Mouse (Mus musculus): ENCODE data around the gene Il1b. TPM values are rescaled to one million over a fixed set of nuclear protein-coding genes. Genes with fewer than 3 reads are reported as not detected.

Gene Il1b
- polyA plus RNA-seq, 1 experiment from 2014 or later: 0.38 TPM

GRCm38 (mm10) chr2:129367246-129367645, 3.7 kb downstream of the Il1b start:
- WGBS (ENCODE audit: insufficient replicate concordance): 57% methylated on average over 5 of the region's 5 CpGs
- ATAC-seq: no peak
- Histone ChIP-seq H3K27me3 (replicated peaks) (no peaks in the 10 kb centered on the region), H3K27ac (no peak overlapping the region), H3K9ac (no peak overlapping the region), H3K4me1 (peaks cover 17% of the 10 kb centered on the region), H3K9me3 (replicated peaks) (no peaks in the 10 kb centered on the region), H3K4me2 (no peak overlapping the region), H3K36me3 (no peaks in the 10 kb centered on the region), H3K4me3 (no peak overlapping the region)

DNA sequence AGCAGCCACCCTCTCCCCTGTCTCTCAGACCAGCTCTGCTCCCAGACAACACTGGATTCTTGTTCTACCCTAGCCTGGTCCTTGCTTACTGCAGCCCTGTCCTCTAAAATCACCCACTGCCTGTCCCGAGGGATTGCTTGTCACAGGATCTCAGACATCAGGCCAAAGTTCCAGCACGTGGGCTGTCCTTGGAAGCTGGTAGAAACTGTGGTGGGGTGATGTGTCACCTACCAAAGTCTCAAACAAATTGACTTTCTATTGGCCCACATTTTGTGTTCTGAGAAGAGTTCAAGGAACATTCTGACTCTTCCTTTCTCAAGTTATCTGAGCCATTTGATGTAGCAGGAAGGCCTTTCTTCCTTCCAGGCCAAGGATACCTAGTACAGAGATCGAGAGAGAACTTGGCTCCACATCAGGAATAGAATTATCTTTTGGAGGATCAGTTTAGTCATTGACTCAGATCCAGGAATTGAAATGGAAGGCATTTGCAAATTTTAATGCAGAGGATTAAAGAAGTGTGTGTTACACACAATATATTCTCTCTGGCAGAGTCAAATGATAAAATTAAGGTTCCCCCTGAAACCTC, 9.9 kb downstream of the Il1b start:
- no peak overlapping the region for H3K27ac ChIP-seq
- H3K4me2 ChIP-seq: no peak overlapping the region
- no peaks in the 10 kb centered on the region for H3K27me3 ChIP-seq (replicated peaks)
- H3K4me1 ChIP-seq: no peaks in the 10 kb centered on the region
- no peak for ATAC-seq
- H3K4me3 ChIP-seq: no peak overlapping the region
- H3K36me3 ChIP-seq: no peaks in the 10 kb centered on the region
- WGBS (ENCODE audit: insufficient replicate concordance): 58% methylated on average over 3 of the region's 3 CpGs
- no peak overlapping the region for H3K9ac ChIP-seq
- H3K9me3 ChIP-seq (replicated peaks): no peaks in the 10 kb centered on the region

GRCm38 (mm10) chr2:129360197-129360596, 10.7 kb downstream of the Il1b start:
- Histone ChIP-seq H3K27ac (no peak overlapping the region), H3K4me1 (no peaks in the 10 kb centered on the region), H3K4me2 (no peak overlapping the region), H3K9me3 (replicated peaks) (no peaks in the 10 kb centered on the region), H3K36me3 (no peaks in the 10 kb centered on the region), H3K27me3 (replicated peaks) (no peaks in the 10 kb centered on the region), H3K4me3 (no peak overlapping the region), H3K9ac (no peak overlapping the region)
- 47% methylated on average over 10 of the region's 10 CpGs for WGBS (ENCODE audit: insufficient replicate concordance)
- ATAC-seq: no peak

- Histone ChIP-seq H3K4me2 (no peak overlapping the region), H3K4me3 (no peak overlapping the region), H3K4me1 (no peaks in the 10 kb centered on the region), H3K27me3 (replicated peaks) (no peaks in the 10 kb centered on the region), H3K9ac (no peak overlapping the region), H3K9me3 (replicated peaks) (peaks cover 11% of the 10 kb centered on the region), H3K27ac (no peak overlapping the region), H3K36me3 (no peaks in the 10 kb centered on the region)
- ATAC-seq: no peak
- 39% methylated on average over 6 of the region's 6 CpGs for WGBS (ENCODE audit: insufficient replicate concordance)
These were observed 32.8 kb downstream of the Il1b start for GRCm38 (mm10) chr2:129338138-129338621.

GRCm38 (mm10) chr2:129333471-129333870, 37.5 kb downstream of the Il1b start:
- H3K27me3 ChIP-seq (replicated peaks): no peaks in the 10 kb centered on the region
- H3K4me2 ChIP-seq: no peak overlapping the region
- no peak for ATAC-seq
- no peak overlapping the region for H3K9ac ChIP-seq
- 0 out of 2 replicates have a peak, but pooled peaks cover 3% of the 10 kb centered on the region for H3K4me1 ChIP-seq
- WGBS (ENCODE audit: insufficient replicate concordance): 55% methylated on average over 4 of the region's 4 CpGs
- no peak overlapping the region for H3K27ac ChIP-seq
- H3K4me3 ChIP-seq: no peak overlapping the region
- no peaks in the 10 kb centered on the region for H3K36me3 ChIP-seq
- H3K9me3 ChIP-seq (replicated peaks): no peaks in the 10 kb centered on the region

DNA sequence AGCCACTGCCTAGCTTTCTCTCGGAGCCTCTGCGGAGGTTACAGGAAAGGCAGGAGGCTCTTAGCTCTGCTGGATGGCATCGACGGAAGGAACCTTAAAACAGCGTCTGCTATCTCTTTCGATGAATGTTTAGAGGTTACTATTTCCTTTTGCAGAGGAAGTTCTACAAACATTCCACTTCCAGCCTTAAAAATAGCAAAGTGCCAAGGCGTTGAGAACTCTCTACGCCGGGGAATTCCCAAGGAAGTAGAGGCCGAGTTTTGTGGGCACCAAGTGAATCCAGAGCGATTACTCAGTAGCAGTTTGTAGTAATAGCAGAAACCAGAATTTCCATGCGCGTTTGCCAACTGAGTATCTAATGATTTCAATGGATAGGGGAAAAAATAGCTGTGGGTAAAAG, 40.4 kb downstream of the Il1b start:
- Histone ChIP-seq H3K27ac (no peak overlapping the region), H3K36me3 (no peaks in the 10 kb centered on the region), H3K9me3 (replicated peaks) (no peaks in the 10 kb centered on the region), H3K4me3 (no peak overlapping the region), H3K4me2 (no peak overlapping the region), H3K9ac (no peak overlapping the region), H3K4me1 (0 out of 2 replicates have a peak, but pooled peaks cover 3% of the 10 kb centered on the region), H3K27me3 (replicated peaks) (no peaks in the 10 kb centered on the region)
- 24% methylated on average over 13 of the region's 13 CpGs for WGBS (ENCODE audit: insufficient replicate concordance)
- ATAC-seq: no peak

DNA sequence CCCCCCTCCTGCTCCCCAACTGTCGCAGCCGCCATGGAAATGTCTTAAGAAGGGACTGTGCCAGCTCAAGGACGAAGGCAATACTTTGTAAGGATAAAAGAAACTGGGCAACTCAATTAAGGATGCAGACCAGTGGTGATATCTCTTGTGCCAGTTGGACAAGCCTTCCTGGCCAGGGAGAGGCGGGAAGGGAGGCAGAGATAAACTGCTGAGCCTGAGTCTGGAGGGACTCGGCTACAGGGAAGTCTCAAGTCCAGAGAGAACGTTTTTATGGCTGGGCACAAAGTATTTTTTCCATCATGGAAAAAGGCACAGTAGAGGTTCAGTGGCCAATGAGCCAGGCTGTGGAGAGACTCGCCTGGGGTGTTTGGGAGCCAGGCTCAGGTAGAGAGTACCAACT, 40.9 kb downstream of the Il1b start:
- 24% methylated on average over 7 of the region's 7 CpGs for WGBS (ENCODE audit: insufficient replicate concordance)
- Histone ChIP-seq H3K27ac (no peak overlapping the region), H3K4me3 (no peak overlapping the region), H3K9ac (no peak overlapping the region), H3K4me2 (no peak overlapping the region), H3K27me3 (replicated peaks) (no peaks in the 10 kb centered on the region), H3K36me3 (no peaks in the 10 kb centered on the region), H3K9me3 (replicated peaks) (no peaks in the 10 kb centered on the region), H3K4me1 (0 out of 2 replicates have a peak, but pooled peaks cover 3% of the 10 kb centered on the region)
- ATAC-seq: no peak

- H3K9me3 ChIP-seq (replicated peaks): no peaks in the 10 kb centered on the region
- H3K27ac ChIP-seq: no peak overlapping the region
- H3K4me2 ChIP-seq: no peak overlapping the region
- WGBS (ENCODE audit: insufficient replicate concordance): 60% methylated on average over 4 of the region's 4 CpGs
- H3K4me3 ChIP-seq: no peak overlapping the region
- no peak for ATAC-seq
- H3K9ac ChIP-seq: no peak overlapping the region
- no peaks in the 10 kb centered on the region for H3K36me3 ChIP-seq
- H3K4me1 ChIP-seq: 0 out of 2 replicates have a peak, but pooled peaks cover 3% of the 10 kb centered on the region
- H3K27me3 ChIP-seq (replicated peaks): no peaks in the 10 kb centered on the region
These were observed 42.7 kb downstream of the Il1b start for GRCm38 (mm10) chr2:129328238-129328637.

DNA sequence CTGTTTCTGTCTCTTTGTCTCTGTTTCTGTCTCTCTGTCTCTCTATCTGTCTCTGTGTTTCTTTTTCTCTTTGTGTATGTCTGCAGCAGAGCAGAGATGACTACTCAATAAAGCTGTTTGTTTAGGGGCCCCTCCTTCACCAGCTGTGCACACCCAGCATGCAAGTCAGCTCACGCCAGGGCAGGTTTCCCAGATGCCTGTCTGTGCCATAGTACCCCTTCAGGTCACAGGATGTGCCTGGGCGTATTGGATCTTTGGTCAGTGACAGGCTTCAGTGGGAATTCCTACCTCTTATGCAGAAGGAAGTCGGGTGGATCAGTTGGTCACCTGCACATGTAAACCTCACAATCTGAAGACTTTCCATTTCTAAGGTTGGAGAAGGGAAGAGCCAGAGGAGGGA, 46.7 kb downstream of the Il1b start:
- H3K4me3 ChIP-seq: no peak overlapping the region
- no peaks in the 10 kb centered on the region for H3K36me3 ChIP-seq
- H3K27me3 ChIP-seq (replicated peaks): no peaks in the 10 kb centered on the region
- H3K9me3 ChIP-seq (replicated peaks): no peaks in the 10 kb centered on the region
- no peaks in the 10 kb centered on the region for H3K4me1 ChIP-seq
- 67% methylated on average over 3 of the region's 3 CpGs for WGBS (ENCODE audit: insufficient replicate concordance)
- no peak overlapping the region for H3K9ac ChIP-seq
- no peak for ATAC-seq
- H3K4me2 ChIP-seq: no peak overlapping the region
- H3K27ac ChIP-seq: no peak overlapping the region

- no peaks in the 10 kb centered on the region for H3K4me1 ChIP-seq
- H3K9ac ChIP-seq: no peak overlapping the region
- 27% methylated on average over 1 of the region's 1 CpGs for WGBS (ENCODE audit: insufficient replicate concordance)
- H3K36me3 ChIP-seq: no peaks in the 10 kb centered on the region
- no peaks in the 10 kb centered on the region for H3K27me3 ChIP-seq (replicated peaks)
- ATAC-seq: no peak
- H3K4me3 ChIP-seq: no peak overlapping the region
- H3K9me3 ChIP-seq (replicated peaks): no peaks in the 10 kb centered on the region
- H3K4me2 ChIP-seq: no peak overlapping the region
- no peak overlapping the region for H3K27ac ChIP-seq
These were observed 48.8 kb downstream of the Il1b start for GRCm38 (mm10) chr2:129322117-129322635.

GRCm38 (mm10) chr2:129320033-129320605, 50.8 kb downstream of the Il1b start:
- ATAC-seq: no peak
- H3K4me1 ChIP-seq: no peaks in the 10 kb centered on the region
- no peaks in the 10 kb centered on the region for H3K36me3 ChIP-seq
- WGBS (ENCODE audit: insufficient replicate concordance): 39% methylated on average over 8 of the region's 8 CpGs
- no peaks in the 10 kb centered on the region for H3K9me3 ChIP-seq (replicated peaks)
- no peak overlapping the region for H3K4me3 ChIP-seq
- H3K27me3 ChIP-seq (replicated peaks): no peaks in the 10 kb centered on the region
- no peak overlapping the region for H3K27ac ChIP-seq
- H3K9ac ChIP-seq: no peak overlapping the region
- no peak overlapping the region for H3K4me2 ChIP-seq

- no peak overlapping the region for H3K4me2 ChIP-seq
- no peak for ATAC-seq
- no peaks in the 10 kb centered on the region for H3K36me3 ChIP-seq
- H3K9me3 ChIP-seq (replicated peaks): no peaks in the 10 kb centered on the region
- 35% methylated on average over 4 of the region's 4 CpGs for WGBS (ENCODE audit: insufficient replicate concordance)
- H3K27me3 ChIP-seq (replicated peaks): peaks cover 3% of the 10 kb centered on the region; the same call in 1 of the 2 replicates
- no peak overlapping the region for H3K27ac ChIP-seq
- H3K4me3 ChIP-seq: no peak overlapping the region
- H3K4me1 ChIP-seq: no peaks in the 10 kb centered on the region
- no peak overlapping the region for H3K9ac ChIP-seq
These were observed 55.1 kb downstream of the Il1b start for GRCm38 (mm10) chr2:129315831-129316230.
